In genomic region chr11:98497388-98498288, GRCm38 (mm10) we compare ENCODE assay signal across 9 mouse cellular contexts. TPM values are rescaled to one million over a fixed set of nuclear protein-coding genes. Genes with fewer than 3 reads are reported as not detected.
DNase-seq lines count a peak whose midpoint lies in the region; ATAC-seq lines count a peak whose summit lies in the region.
"Had no signal": no experiment of that assay in that cellular context is flagged by ENCODE, and none has a peak within 500 bp of the region (broad histone marks: within the 10 kb centered on the region; RNA-seq: fewer than 3 reads in every experiment).

No protein-coding gene starts in this region.

- intact Hi-C loops in heart, postnatal 36 days (cut with DNase I): no loop called here

- DNase-seq in kidney, adult 9 months: peak; percentile 13
- no peak for DNase-seq in kidney, adult 18-20 months
- peak; percentile 79 for DNase-seq in T-cell, adult 2 months (ENCODE audit: low spot score)
- DNase-seq in heart, postnatal 36 days: peak; percentile 3 to 10
- DNase-seq in retina, embryonic 14.5 days (ENCODE audit: low spot score): peak; percentile 86
- no peak for DNase-seq in cerebellum, postnatal 14 days
- no peak for DNase-seq in cerebellum, adult 11 months

- no peak for ATAC-seq in frontal cortex, adult (ENCODE audit: low TSS enrichment)
- ATAC-seq: Patski had no signal

RNA-seq across cellular contexts. Expression of gene Ikzf3, which starts 48.2 kb away (rescaled TPM):
- total RNA-seq in heart, postnatal 36 days (2021): under 1 TPM; 0.44 to 0.84 TPM

RNA-seq across cellular contexts. Expression of gene Grb7, which starts 51.4 kb away (rescaled TPM):
- under 1 TPM; 0.14 to 0.31 TPM for total RNA-seq in heart, postnatal 36 days (2021)

RNA-seq across cellular contexts. Expression of gene Zpbp2, which starts 53.3 kb away (rescaled TPM):
- not detected for total RNA-seq in heart, postnatal 36 days (2021)

RNA-seq across cellular contexts. Expression of gene Mien1, which starts 58.8 kb away (rescaled TPM):
- total RNA-seq in heart, postnatal 36 days (2021): 10 to 100 TPM; 53.0 to 66.2 TPM

Comparison
In these comparisons a context has a peak if more than half of its experiments do, and no peak if none do; other contexts are left out.
1. DNase-seq: peak in kidney, adult 9 months (single experiment), T-cell, adult 2 months (single experiment), heart, postnatal 36 days (2 of 2) and retina, embryonic 14.5 days (single experiment); none in kidney, adult 18-20 months (single experiment), cerebellum, postnatal 14 days (0 of 2) and cerebellum, adult 11 months (single experiment).